Mouse (Mus musculus) liver, postnatal 0 days (tissue): ENCODE results near the gene Cuedc1.

ENCODE experiments used
- CTCF ChIP-seq: sonication (generic); IDR thresholded peaks from 2 replicates; pipeline ENCODE4 v1.5.1; 2016; ENCODE audit warnings: antibody characterized with exemption, low read depth
- EP300 ChIP-seq: IDR thresholded peaks from 2 replicates; pipeline ENCODE4 v1.6.1; 2016; ENCODE audit warnings: antibody characterized with exemption, low read depth, mild to moderate bottlenecking

- no peak for TF ChIP-seq CTCF
- TF ChIP-seq EP300, result no peak
These were observed 30.6 kb downstream of the Cuedc1 start for GRCm38 (mm10) chr11:88128461-88128860.
